Mouse (Mus musculus): ENCODE data around the gene Mlycd. TPM values are rescaled to one million over a fixed set of nuclear protein-coding genes. Genes with fewer than 3 reads are reported as not detected.

Gene Mlycd
- polyA plus RNA-seq, 1 experiment, result 14.2 TPM

- Histone ChIP-seq H3K4me3 (ENCODE audit: insufficient read depth, low read length) (no peak overlapping the region), H3K27ac (ENCODE audit: insufficient read depth, low read depth, low read length) (no peak overlapping the region), H3K4me1 (ENCODE audit: control insufficient read depth, insufficient read depth, low read length) (no peaks in the 10 kb centered on the region)
- TF ChIP-seq POLR2A (IDR thresholded peaks at IDR 0.05; ENCODE audit: borderline replicate concordance, low read depth, low read length), result no peak
- no peak for TF ChIP-seq CTCF (IDR thresholded peaks at IDR 0.05; ENCODE audit: low read depth, low read length)
Observed at GRCm38 (mm10) chr8:119447781-119448170, 53.1 kb downstream of the Mlycd start.

GRCm38 (mm10) chr8:119449627-119450026, 54.9 kb downstream of the Mlycd start:
- no peak for TF ChIP-seq CTCF (IDR thresholded peaks at IDR 0.05; ENCODE audit: low read depth, low read length)
- TF ChIP-seq POLR2A (IDR thresholded peaks at IDR 0.05; ENCODE audit: borderline replicate concordance, low read depth, low read length), result no peak
- H3K4me1 ChIP-seq (ENCODE audit: control insufficient read depth, insufficient read depth, low read length), result no peaks in the 10 kb centered on the region
- H3K4me3 ChIP-seq (ENCODE audit: insufficient read depth, low read length), result no peak overlapping the region
- H3K27ac ChIP-seq (ENCODE audit: insufficient read depth, low read depth, low read length), result no peak overlapping the region

- Histone ChIP-seq H3K4me1 (ENCODE audit: control insufficient read depth, insufficient read depth, low read length) (no peaks in the 10 kb centered on the region), H3K4me3 (ENCODE audit: insufficient read depth, low read length) (no peak overlapping the region), H3K27ac (ENCODE audit: insufficient read depth, low read depth, low read length) (no peak overlapping the region)
- TF ChIP-seq POLR2A (IDR thresholded peaks at IDR 0.05; ENCODE audit: borderline replicate concordance, low read depth, low read length) (no peak), CTCF (IDR thresholded peaks at IDR 0.05; ENCODE audit: low read depth, low read length) (no peak)
Observed at GRCm38 (mm10) chr8:119451131-119451530, 56.5 kb downstream of the Mlycd start.

- Histone ChIP-seq H3K4me3 (ENCODE audit: insufficient read depth, low read length) (no peak overlapping the region), H3K27ac (ENCODE audit: insufficient read depth, low read depth, low read length) (no peak overlapping the region), H3K4me1 (ENCODE audit: control insufficient read depth, insufficient read depth, low read length) (no peaks in the 10 kb centered on the region)
- TF ChIP-seq POLR2A (IDR thresholded peaks at IDR 0.05; ENCODE audit: borderline replicate concordance, low read depth, low read length) (no peak), CTCF (IDR thresholded peaks at IDR 0.05; ENCODE audit: low read depth, low read length) (no peak)
Observed at GRCm38 (mm10) chr8:119452919-119453318, 58.2 kb downstream of the Mlycd start.

- no peak overlapping the region for H3K4me3 ChIP-seq (ENCODE audit: insufficient read depth, low read length)
- no peak for TF ChIP-seq CTCF (IDR thresholded peaks at IDR 0.05; ENCODE audit: low read depth, low read length)
- no peak for TF ChIP-seq POLR2A (IDR thresholded peaks at IDR 0.05; ENCODE audit: borderline replicate concordance, low read depth, low read length)
- no peak overlapping the region for H3K27ac ChIP-seq (ENCODE audit: insufficient read depth, low read depth, low read length)
- H3K4me1 ChIP-seq (ENCODE audit: control insufficient read depth, insufficient read depth, low read length), result no peaks in the 10 kb centered on the region
Observed at GRCm38 (mm10) chr8:119456045-119456444, 61.4 kb downstream of the Mlycd start.

- Histone ChIP-seq H3K4me3 (ENCODE audit: insufficient read depth, low read length) (no peak overlapping the region), H3K4me1 (ENCODE audit: control insufficient read depth, insufficient read depth, low read length) (no peaks in the 10 kb centered on the region), H3K27ac (ENCODE audit: insufficient read depth, low read depth, low read length) (no peak overlapping the region)
- TF ChIP-seq POLR2A (IDR thresholded peaks at IDR 0.05; ENCODE audit: borderline replicate concordance, low read depth, low read length) (no peak), CTCF (IDR thresholded peaks at IDR 0.05; ENCODE audit: low read depth, low read length) (no peak)
Observed at GRCm38 (mm10) chr8:119459724-119460123, 65.0 kb downstream of the Mlycd start.

Other genes starting within 250 kb of the Mlycd start
- 224 and 232 TPM in 2 replicates for gene Hsbp1, start 50.4 kb upstream of the Mlycd start, polyA plus RNA-seq (2012; ENCODE audit: insufficient read depth, insufficient read length, missing spikeins)
- 33.8 and 34.3 TPM in 2 replicates for gene Osgin1, start 39.2 kb downstream of the Mlycd start, polyA plus RNA-seq (2012; ENCODE audit: insufficient read depth, insufficient read length, missing spikeins)
- not detected in 2 replicates for gene Necab2, start 51.8 kb downstream of the Mlycd start, polyA plus RNA-seq (2012; ENCODE audit: insufficient read depth, insufficient read length, missing spikeins)
- gene Slc38a8, start 106.8 kb downstream of the Mlycd start, polyA plus RNA-seq (2012; ENCODE audit: insufficient read depth, insufficient read length, missing spikeins), result not detected in 2 replicates
- gene Mbtps1, start 163.9 kb downstream of the Mlycd start, polyA plus RNA-seq (2012; ENCODE audit: insufficient read depth, insufficient read length, missing spikeins), result 33.1 and 37.9 TPM in 2 replicates
- 29.3 and 30.7 TPM in 2 replicates for gene Hsdl1, start 180.3 kb downstream of the Mlycd start, polyA plus RNA-seq (2012; ENCODE audit: insufficient read depth, insufficient read length, missing spikeins)
- not detected in 2 replicates for gene Dnaaf1, start 180.4 kb downstream of the Mlycd start, polyA plus RNA-seq (2012; ENCODE audit: insufficient read depth, insufficient read length, missing spikeins)
- gene Taf1c, start 210.3 kb downstream of the Mlycd start, polyA plus RNA-seq (2012; ENCODE audit: insufficient read depth, insufficient read length, missing spikeins), result 7.1 TPM in 2 replicates
- not detected in 2 replicates for gene Adad2, start 217.9 kb downstream of the Mlycd start, polyA plus RNA-seq (2012; ENCODE audit: insufficient read depth, insufficient read length, missing spikeins)
- gene Kcng4, start 240.8 kb downstream of the Mlycd start, polyA plus RNA-seq (2012; ENCODE audit: insufficient read depth, insufficient read length, missing spikeins), result not detected in 2 replicates